20 mouse cellular contexts compared by ENCODE assay signal in genomic region chr9:107715632-107716031, GRCm38 (mm10). TPM values are rescaled to one million over a fixed set of nuclear protein-coding genes. Genes with fewer than 3 reads are reported as not detected.
DNase-seq lines count a peak whose midpoint lies in the region; ATAC-seq and TF ChIP-seq lines count a peak whose summit lies in the region.
"Had no signal": no experiment of that assay in that cellular context is flagged by ENCODE, and none has a peak within 500 bp of the region (broad histone marks: within the 10 kb centered on the region; RNA-seq: fewer than 3 reads in every experiment).

No protein-coding gene starts in this region.

- no peak overlapping the region for H3K4me2 ChIP-seq in kidney, embryonic 15.5 days
- H3K4me2 ChIP-seq in embryonic facial prominence, embryonic 12.5 days (replicated peaks) = no peak overlapping the region
- no peak overlapping the region for H3K4me2 ChIP-seq in embryonic facial prominence, embryonic 14.5 days (ENCODE audit: low read depth, low read length)
- no peak overlapping the region for H3K4me2 ChIP-seq in limb, embryonic 15.5 days
- H3K4me2 ChIP-seq: forebrain, embryonic 13.5 days; midbrain, embryonic 13.5 days; neural tube, embryonic 13.5 days had no signal

- no peaks in the 10 kb centered on the region for H3K27me3 ChIP-seq in kidney, embryonic 15.5 days
- H3K27me3 ChIP-seq in embryonic facial prominence, embryonic 12.5 days = 0 out of 2 replicates have a peak, but pooled peaks cover 3% of the 10 kb centered on the region
- H3K27me3 ChIP-seq in embryonic facial prominence, embryonic 14.5 days (replicated peaks; ENCODE audit: control insufficient read depth, insufficient read depth, low read length) = no peaks in the 10 kb centered on the region
- H3K27me3 ChIP-seq in limb, embryonic 15.5 days = no peaks in the 10 kb centered on the region
- no peaks in the 10 kb centered on the region for H3K27me3 ChIP-seq in thymus, adult 2 months (ENCODE audit: control insufficient read depth, insufficient read depth, low read length)

- H3K4me3 ChIP-seq in kidney, embryonic 15.5 days (replicated peaks) = no peak overlapping the region
- no peak overlapping the region for H3K4me3 ChIP-seq in embryonic facial prominence, embryonic 12.5 days
- no peak overlapping the region for H3K4me3 ChIP-seq in embryonic facial prominence, embryonic 14.5 days (ENCODE audit: low read depth, low read length)
- H3K4me3 ChIP-seq in limb, embryonic 15.5 days = no peak overlapping the region
- no peak overlapping the region for H3K4me3 ChIP-seq in thymus, adult 2 months (ENCODE audit: control insufficient read depth, insufficient read depth, low read length)
- H3K4me3 ChIP-seq: forebrain, embryonic 13.5 days; heart, adult 2 months; layer of hippocampus, adult 2 months; midbrain, embryonic 13.5 days; neural tube, embryonic 13.5 days had no signal

- TF ChIP-seq POLR2A in thymus, adult 2 months (IDR thresholded peaks at IDR 0.05; ENCODE audit: control insufficient read depth, extremely low read depth, insufficient read depth, low read length, poor library complexity) = no peak

- H3K9me3 ChIP-seq in kidney, embryonic 15.5 days (replicated peaks) = no peaks in the 10 kb centered on the region
- H3K9me3 ChIP-seq in embryonic facial prominence, embryonic 12.5 days = no peaks in the 10 kb centered on the region
- H3K9me3 ChIP-seq in embryonic facial prominence, embryonic 14.5 days (ENCODE audit: control insufficient read depth, low read length) = no peaks in the 10 kb centered on the region
- H3K9me3 ChIP-seq in limb, embryonic 15.5 days = no peaks in the 10 kb centered on the region
- H3K9me3 ChIP-seq: forebrain, embryonic 13.5 days; midbrain, embryonic 13.5 days; neural tube, embryonic 13.5 days had no signal

- no peak for TF ChIP-seq CTCF in thymus, adult 2 months (IDR thresholded peaks at IDR 0.05; ENCODE audit: borderline replicate concordance, control insufficient read depth, extremely low read depth, insufficient read depth, low read length, poor library complexity)

- ATAC-seq in kidney, embryonic 15.5 days (replicated peaks; ENCODE audit: low FRiP score) = no peak
- ATAC-seq in embryonic facial prominence, embryonic 12.5 days (ENCODE audit: insufficient number of reproducible peaks, insufficient read depth, low FRiP score, low TSS enrichment) = no peak
- ATAC-seq in embryonic facial prominence, embryonic 14.5 days (ENCODE audit: low read depth) = no peak
- ATAC-seq in limb, embryonic 15.5 days (ENCODE audit: insufficient number of reproducible peaks, low FRiP score, low TSS enrichment, low read depth) = no peak
- ATAC-seq: forebrain, embryonic 13.5 days; inflammation-experienced regulatory T-cells, adult 6 months; midbrain, embryonic 13.5 days had no signal

- peak overlapping the region; percentile 96 for H3K27ac ChIP-seq in kidney, embryonic 15.5 days
- H3K27ac ChIP-seq in embryonic facial prominence, embryonic 12.5 days = peak overlapping the region; percentile 94
- H3K27ac ChIP-seq in embryonic facial prominence, embryonic 14.5 days (replicated peaks; ENCODE audit: low read depth, low read length) = 0 out of 2 replicates have a peak overlapping the region, but pooled peaks have one; percentile 92
- H3K27ac ChIP-seq in limb, embryonic 15.5 days = peak overlapping the region; percentile 91
- no peak overlapping the region for H3K27ac ChIP-seq in thymus, adult 2 months (ENCODE audit: control insufficient read depth, insufficient read depth, low read length)
- H3K27ac ChIP-seq: layer of hippocampus, adult 2 months; liver, embryonic 14.5 days; midbrain, embryonic 13.5 days; neural tube, embryonic 13.5 days had no signal

- no peak overlapping the region for H3K9ac ChIP-seq in kidney, embryonic 15.5 days
- no peak overlapping the region for H3K9ac ChIP-seq in embryonic facial prominence, embryonic 12.5 days
- no peak overlapping the region for H3K9ac ChIP-seq in embryonic facial prominence, embryonic 14.5 days (ENCODE audit: low read depth, low read length)
- H3K9ac ChIP-seq in limb, embryonic 15.5 days = no peak overlapping the region
- H3K9ac ChIP-seq: forebrain, embryonic 13.5 days; liver, embryonic 14.5 days; midbrain, embryonic 13.5 days; neural tube, embryonic 13.5 days had no signal

- 85% methylated on average over 2 of the region's 2 CpGs for WGBS in kidney, embryonic 15.5 days
- 85% methylated on average over 2 of the region's 2 CpGs for WGBS in embryonic facial prominence, embryonic 12.5 days
- 85% methylated on average over 2 of the region's 2 CpGs for WGBS in embryonic facial prominence, embryonic 14.5 days
- 88% methylated on average over 2 of the region's 2 CpGs for WGBS in limb, embryonic 15.5 days
- WGBS in thymus, adult 2 months = 89% methylated on average over 2 of the region's 2 CpGs

- no peaks in the 10 kb centered on the region for H3K36me3 ChIP-seq in kidney, embryonic 15.5 days
- H3K36me3 ChIP-seq in embryonic facial prominence, embryonic 12.5 days = no peaks in the 10 kb centered on the region
- no peaks in the 10 kb centered on the region for H3K36me3 ChIP-seq in embryonic facial prominence, embryonic 14.5 days (ENCODE audit: control insufficient read depth, insufficient read depth, low read length)
- no peaks in the 10 kb centered on the region for H3K36me3 ChIP-seq in limb, embryonic 15.5 days
- H3K36me3 ChIP-seq in thymus, adult 2 months (ENCODE audit: control insufficient read depth, insufficient read depth, low read length) = no peaks in the 10 kb centered on the region
- H3K36me3 ChIP-seq: midbrain, embryonic 13.5 days; neural tube, embryonic 13.5 days had no signal

- no peak for DNase-seq in kidney, adult 18-20 months
- DNase-seq in embryonic facial prominence, embryonic 14.5 days (ENCODE audit: low spot score) = no peak
- DNase-seq in thymus, adult 2 months = no peak
- DNase-seq in left cerebral cortex, postnatal 36 days (ENCODE audit: low spot score in 2 of 2) = no peak
- DNase-seq: adrenal gland, adult 2 months; cerebellum, adult 9-10 months; gastrocnemius, postnatal 25 days; heart, adult 2 months; kidney, adult 9 months; layer of hippocampus, postnatal 36 days had no signal

- intact Hi-C loops in left cerebral cortex, postnatal 36 days (cut with DNase I) = no loop called here

- H3K4me1 ChIP-seq in kidney, embryonic 15.5 days = peaks cover 60% of the 10 kb centered on the region
- peaks cover 44% of the 10 kb centered on the region for H3K4me1 ChIP-seq in embryonic facial prominence, embryonic 12.5 days
- H3K4me1 ChIP-seq in embryonic facial prominence, embryonic 14.5 days (ENCODE audit: control insufficient read depth, insufficient read depth, low read length) = peaks cover 49% of the 10 kb centered on the region
- H3K4me1 ChIP-seq in limb, embryonic 15.5 days = peaks cover 65% of the 10 kb centered on the region
- H3K4me1 ChIP-seq in thymus, adult 2 months (replicated peaks; ENCODE audit: control insufficient read depth, insufficient read depth, low read length) = peaks cover 15% of the 10 kb centered on the region

RNA-seq across cellular contexts. Expression of gene Sema3f, which starts 5.4 kb away (rescaled TPM):
- 21.3 and 23.9 TPM in 2 replicates for polyA plus RNA-seq in kidney, embryonic 15.5 days (2015; fragmentation: Nextera tagmentation; extraction: Ambion mirVana)
- 52.4 and 53.1 TPM in 2 replicates for polyA plus RNA-seq in embryonic facial prominence, embryonic 12.5 days (2016; fragmentation: Nextera tagmentation; extraction: Ambion mirVana)
- polyA plus RNA-seq in embryonic facial prominence, embryonic 14.5 days (2014; fragmentation: Nextera tagmentation; extraction: Ambion mirVana) = 32.8 and 36.9 TPM in 2 replicates
- polyA plus RNA-seq in limb, embryonic 15.5 days (2015; fragmentation: Nextera tagmentation; extraction: Ambion mirVana) = 26.6 and 38.2 TPM in 2 replicates
- 35.5 and 41.3 TPM in 2 replicates for polyA plus RNA-seq in thymus, adult 2 months (2012; rRNA removed)
- 10 to 100 TPM; 16.6 to 17.2 TPM for total RNA-seq in left cerebral cortex, postnatal 36 days (2021)
- polyA plus RNA-seq: inflammation-experienced regulatory T-cells, adult 6 months had no signal

RNA-seq across cellular contexts. Expression of gene Gnat1, which starts 36.1 kb away (rescaled TPM):
- polyA plus RNA-seq in kidney, embryonic 15.5 days (2015; fragmentation: Nextera tagmentation; extraction: Ambion mirVana) = 3.9 and 4.6 TPM in 2 replicates
- polyA plus RNA-seq in embryonic facial prominence, embryonic 12.5 days (2016; fragmentation: Nextera tagmentation; extraction: Ambion mirVana) = 1.4 and 3.0 TPM in 2 replicates
- polyA plus RNA-seq in embryonic facial prominence, embryonic 14.5 days (2014; fragmentation: Nextera tagmentation; extraction: Ambion mirVana) = 0.79 and 1.5 TPM in 2 replicates
- polyA plus RNA-seq in limb, embryonic 15.5 days (2015; fragmentation: Nextera tagmentation; extraction: Ambion mirVana) = 2.8 TPM in 2 replicates
- polyA plus RNA-seq in thymus, adult 2 months (2012; rRNA removed) = 0.13 and 0.34 TPM in 2 replicates
- total RNA-seq in left cerebral cortex, postnatal 36 days (2021) = 1 to 10 TPM in 1 of 2 experiments, under 1 TPM in 1; 0.41 to 1.2 TPM
- total RNA-seq: gastrocnemius, postnatal 25 days; heart, adult 2 months; hematopoietic stem cell, adult 5-6 weeks; layer of hippocampus, postnatal 36 days had no signal
- polyA plus RNA-seq: heart, adult 2 months had no signal

RNA-seq across cellular contexts. Expression of gene Slc38a3, which starts 46.3 kb away (rescaled TPM):
- polyA plus RNA-seq in kidney, embryonic 15.5 days (2015; fragmentation: Nextera tagmentation; extraction: Ambion mirVana) = 7.1 and 8.1 TPM in 2 replicates
- polyA plus RNA-seq in embryonic facial prominence, embryonic 12.5 days (2016; fragmentation: Nextera tagmentation; extraction: Ambion mirVana) = 8.2 and 8.3 TPM in 2 replicates
- polyA plus RNA-seq in embryonic facial prominence, embryonic 14.5 days (2014; fragmentation: Nextera tagmentation; extraction: Ambion mirVana) = 7.0 and 7.8 TPM in 2 replicates
- 5.0 and 5.1 TPM in 2 replicates for polyA plus RNA-seq in limb, embryonic 15.5 days (2015; fragmentation: Nextera tagmentation; extraction: Ambion mirVana)
- 9.1 and 11.2 TPM in 2 replicates for polyA plus RNA-seq in thymus, adult 2 months (2012; rRNA removed)
- total RNA-seq in left cerebral cortex, postnatal 36 days (2021) = 10 to 100 TPM; 66.3 to 66.8 TPM
- total RNA-seq: hematopoietic stem cell, adult 5-6 weeks had no signal
- polyA plus RNA-seq: inflammation-experienced regulatory T-cells, adult 6 months had no signal

RNA-seq across cellular contexts. Expression of gene Rbm5, which starts 55.2 kb away (rescaled TPM):
- 194 and 207 TPM in 2 replicates for polyA plus RNA-seq in kidney, embryonic 15.5 days (2015; fragmentation: Nextera tagmentation; extraction: Ambion mirVana)
- polyA plus RNA-seq in embryonic facial prominence, embryonic 12.5 days (2016; fragmentation: Nextera tagmentation; extraction: Ambion mirVana) = 232 and 261 TPM in 2 replicates
- polyA plus RNA-seq in embryonic facial prominence, embryonic 14.5 days (2014; fragmentation: Nextera tagmentation; extraction: Ambion mirVana) = 145 and 159 TPM in 2 replicates
- 193 and 212 TPM in 2 replicates for polyA plus RNA-seq in limb, embryonic 15.5 days (2015; fragmentation: Nextera tagmentation; extraction: Ambion mirVana)
- 176 and 197 TPM in 2 replicates for polyA plus RNA-seq in thymus, adult 2 months (2012; rRNA removed)
- total RNA-seq in left cerebral cortex, postnatal 36 days (2021) = 100 to 1,000 TPM; 109 to 159 TPM
